Mouse (Mus musculus) adrenal gland, adult 8-10 months (tissue): ENCODE data around the gene Kifc5b. TPM values are rescaled to one million over a fixed set of nuclear protein-coding genes. Genes with fewer than 3 reads are reported as not detected.
"Not testable (repeated sequence)": the region's sequence is repeated elsewhere in the genome, so short reads cannot be mapped to it uniquely, and the experiment has no call there.

Experiments used
- DNase-seq: peaks from one replicate; pipeline ENCODE4 v3.0.0; 2022
- total RNA-seq, 4 experiments: library from RNA; stranded (reverse); gene quantifications; 2 replicates each; pipeline ENCODE4 v1.2.4; 2022

Gene Kifc5b
- total RNA-seq = 1 to 10 TPM; 1.0 to 3.2 (median 1.6) TPM

- DNase-seq = peak; percentile 99
These were observed at the start of gene Kifc5b for GRCm38 (mm10) chr17:26916711-26917482. Kifc5b (plus strand) TSS chr17:26917091.

GRCm38 (mm10) chr17:26868756-26869155 lies 48.1 kb upstream of the Kifc5b start:
- DNase-seq = no peak

DNA sequence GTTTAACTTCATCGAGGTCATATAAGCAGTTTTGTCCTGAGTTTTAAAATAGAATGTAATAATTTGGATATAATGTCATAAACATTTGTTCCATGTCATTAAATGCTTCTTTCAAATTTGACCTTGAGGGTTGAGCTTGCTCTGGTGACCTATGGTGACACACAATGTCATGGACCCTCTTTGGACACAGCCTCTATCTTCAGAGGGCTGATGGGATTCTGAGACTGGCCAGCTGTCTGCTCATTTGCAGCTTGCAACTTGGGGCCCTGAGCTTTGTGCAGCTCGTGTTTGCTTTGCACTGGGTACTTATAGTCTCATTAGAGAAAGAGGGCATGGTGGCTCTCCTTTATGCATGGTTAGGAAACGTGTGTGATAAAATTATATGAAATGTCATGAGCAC lies 44.0 kb upstream of the Kifc5b start:
- no peak for DNase-seq

- no peak for DNase-seq
These were observed 43.4 kb upstream of the Kifc5b start for GRCm38 (mm10) chr17:26873502-26873901.

GRCm38 (mm10) chr17:26874542-26874941 lies 42.3 kb upstream of the Kifc5b start:
- DNase-seq = no peak

GRCm38 (mm10) chr17:26877927-26878326 lies 39.0 kb upstream of the Kifc5b start:
- DNase-seq = no peak

GRCm38 (mm10) chr17:26879235-26879634 lies 37.7 kb upstream of the Kifc5b start:
- DNase-seq = no peak

DNA sequence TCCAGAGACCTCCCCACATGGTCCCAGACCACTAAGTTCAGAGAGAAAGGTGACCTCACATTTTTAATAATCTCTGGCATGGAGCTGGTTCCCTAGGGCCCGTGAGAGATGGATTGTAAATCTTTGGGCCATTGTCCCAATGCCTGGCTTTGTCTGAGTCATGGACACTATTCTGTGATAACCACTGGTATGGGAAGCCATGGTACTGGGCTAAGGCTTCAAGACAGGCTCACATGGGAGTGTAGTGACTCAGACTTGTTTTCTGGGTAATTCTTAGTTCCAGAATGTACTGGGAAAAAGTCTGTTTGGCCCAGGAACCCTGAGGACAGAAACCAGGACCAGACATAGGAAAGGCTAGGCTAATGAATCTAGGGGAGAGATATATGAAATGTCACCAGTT lies 34.2 kb upstream of the Kifc5b start:
- no peak for DNase-seq

GRCm38 (mm10) chr17:26883585-26883984 lies 33.3 kb upstream of the Kifc5b start:
- DNase-seq = no peak

DNA sequence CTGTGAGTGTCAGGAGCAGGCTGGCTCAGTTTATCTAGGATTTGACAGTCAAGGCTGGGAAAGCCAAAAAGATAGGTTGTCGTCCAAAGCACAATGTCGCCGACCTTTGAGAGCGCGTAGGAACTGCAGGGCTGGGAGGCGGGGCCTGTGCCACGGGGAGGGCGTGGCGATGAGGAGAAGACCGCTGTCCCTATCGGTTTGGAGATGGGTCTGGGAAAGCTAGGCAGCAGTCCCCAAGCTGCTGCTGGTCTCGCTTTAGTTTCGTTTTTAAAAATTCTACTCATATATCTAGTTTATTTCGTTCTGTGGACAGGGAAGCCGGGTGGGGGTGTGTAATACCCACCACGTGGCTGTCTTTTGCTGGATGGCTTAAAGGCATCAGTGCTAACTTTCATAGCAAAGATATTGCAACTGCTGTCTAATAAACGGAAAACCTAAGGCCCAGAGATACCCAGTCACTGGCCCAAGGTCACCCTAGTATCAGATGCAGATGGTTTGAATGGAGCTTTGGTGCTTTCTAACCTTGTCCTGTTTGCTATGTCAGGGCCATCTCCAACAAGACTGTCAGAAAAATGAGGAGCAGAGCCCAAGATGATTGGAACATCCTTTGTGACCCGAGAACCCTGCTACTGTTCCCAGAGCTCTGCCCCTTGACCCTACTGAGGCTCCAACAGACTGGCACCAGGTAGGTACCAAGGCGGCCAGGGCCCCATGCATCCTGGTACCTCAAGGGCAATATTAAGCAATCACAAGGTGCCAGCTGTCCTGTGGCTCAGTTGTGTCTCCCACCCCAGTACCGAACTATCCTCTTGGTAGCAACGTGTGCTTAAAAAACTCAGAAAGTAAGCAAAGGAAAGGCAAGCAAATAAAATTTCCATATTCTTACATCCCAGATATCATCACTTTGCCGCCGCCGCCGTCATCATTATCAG lies 31.6 kb upstream of the Kifc5b start:
- peak; percentile 79 for DNase-seq

DNA sequence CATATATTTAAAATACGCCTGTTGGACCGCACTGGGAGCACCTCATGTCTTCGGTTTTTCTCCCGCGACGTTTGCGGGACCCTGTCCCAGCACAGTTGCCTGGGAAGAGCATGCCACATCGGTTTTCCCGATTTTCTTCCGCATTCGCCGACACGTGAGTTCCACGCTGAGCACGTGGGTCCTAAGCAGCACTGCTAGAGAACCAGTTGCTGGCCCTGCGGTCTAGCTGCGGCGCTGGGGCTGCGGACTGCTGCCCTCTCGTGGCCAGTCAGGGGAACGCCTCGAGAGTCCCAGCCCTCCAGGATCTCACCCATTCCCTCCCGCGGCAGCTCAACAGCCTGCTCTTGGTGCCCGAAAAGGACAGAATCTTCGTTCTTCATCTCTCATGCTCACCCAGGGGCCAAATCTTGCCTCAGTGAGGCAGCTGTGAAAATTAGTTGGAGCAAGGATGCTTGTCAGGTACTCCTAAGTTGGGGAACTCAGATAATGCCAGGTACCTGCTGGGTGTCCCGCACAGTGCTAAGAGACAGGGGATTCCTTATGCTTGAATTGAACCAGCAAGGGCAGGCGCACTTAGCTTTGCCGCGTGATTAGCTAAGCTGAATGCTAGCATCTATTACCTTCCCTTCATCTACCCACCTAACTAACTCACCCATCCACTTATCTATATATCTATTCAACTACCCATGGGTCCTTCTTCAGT lies 30.7 kb upstream of the Kifc5b start:
- DNase-seq = peak; percentile 77

- DNase-seq = no peak
These were observed 29.0 kb upstream of the Kifc5b start for GRCm38 (mm10) chr17:26887926-26888325.

- DNase-seq = no peak
These were observed 24.1 kb upstream of the Kifc5b start for GRCm38 (mm10) chr17:26892635-26893375.

DNA sequence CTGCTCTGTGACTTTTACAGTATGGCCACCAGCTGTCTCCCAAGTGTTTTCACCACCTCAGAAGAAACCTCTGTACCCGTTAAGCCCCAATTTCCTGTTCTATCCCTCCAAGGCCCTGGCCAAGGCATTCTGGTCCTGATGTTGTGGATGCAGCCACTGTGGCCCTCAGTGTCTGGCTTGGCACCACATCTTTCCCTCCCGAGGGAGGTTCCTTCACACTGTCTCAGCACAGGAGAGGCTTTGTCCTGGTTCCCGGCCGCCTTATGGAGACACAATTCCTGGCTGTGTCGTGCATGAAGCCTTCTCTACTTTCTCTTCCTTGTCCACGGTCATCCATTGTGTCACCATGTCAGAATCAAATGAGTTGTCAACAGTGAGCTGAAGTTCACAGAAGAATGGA lies 23.4 kb upstream of the Kifc5b start:
- no peak for DNase-seq

GRCm38 (mm10) chr17:26894342-26894741 lies 22.5 kb upstream of the Kifc5b start:
- no peak for DNase-seq

GRCm38 (mm10) chr17:26895578-26895977 lies 21.3 kb upstream of the Kifc5b start:
- DNase-seq = peak; percentile 50

GRCm38 (mm10) chr17:26900916-26901315 lies 16.0 kb upstream of the Kifc5b start:
- DNase-seq = no peak

DNA sequence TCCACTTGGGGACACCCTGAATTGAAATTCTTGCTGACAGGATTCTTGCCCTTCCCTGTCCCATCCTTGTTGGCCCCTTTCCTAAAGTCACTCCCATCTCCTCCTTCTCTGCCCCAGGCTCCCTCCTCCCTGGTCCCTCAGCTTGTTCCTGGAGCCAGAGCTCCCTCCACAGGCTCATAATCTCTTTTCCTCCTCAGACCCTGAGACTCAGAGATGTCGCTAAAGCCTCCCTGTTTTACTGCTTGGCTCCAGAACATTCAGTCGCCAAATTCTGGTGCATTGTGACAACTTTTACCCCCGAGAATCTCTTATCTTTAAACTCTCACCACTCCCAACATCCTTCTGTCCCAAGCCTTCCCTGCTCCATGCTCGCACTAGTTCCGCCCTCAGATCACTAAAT lies 12.6 kb upstream of the Kifc5b start:
- no peak for DNase-seq

DNA sequence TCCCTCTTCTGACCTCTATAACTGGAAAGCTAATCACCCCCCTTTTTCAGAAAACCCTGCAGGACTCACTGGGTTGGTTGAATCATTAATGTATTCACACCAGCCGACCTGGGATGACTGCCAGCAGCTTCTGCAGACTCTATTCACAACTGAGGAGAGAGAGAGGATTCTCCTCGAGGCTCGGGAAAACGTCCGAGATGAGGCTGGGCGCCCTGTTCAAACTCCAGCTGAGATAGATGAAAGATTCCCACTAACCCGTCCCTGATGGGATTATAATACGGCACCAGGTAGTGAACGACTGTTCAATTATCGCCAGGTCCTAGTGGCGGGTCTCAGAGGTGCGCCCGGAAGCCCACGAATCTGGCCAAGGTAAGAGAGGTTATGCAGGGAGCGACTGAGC lies 9.4 kb upstream of the Kifc5b start:
- not testable (repeated sequence) for DNase-seq

DNA sequence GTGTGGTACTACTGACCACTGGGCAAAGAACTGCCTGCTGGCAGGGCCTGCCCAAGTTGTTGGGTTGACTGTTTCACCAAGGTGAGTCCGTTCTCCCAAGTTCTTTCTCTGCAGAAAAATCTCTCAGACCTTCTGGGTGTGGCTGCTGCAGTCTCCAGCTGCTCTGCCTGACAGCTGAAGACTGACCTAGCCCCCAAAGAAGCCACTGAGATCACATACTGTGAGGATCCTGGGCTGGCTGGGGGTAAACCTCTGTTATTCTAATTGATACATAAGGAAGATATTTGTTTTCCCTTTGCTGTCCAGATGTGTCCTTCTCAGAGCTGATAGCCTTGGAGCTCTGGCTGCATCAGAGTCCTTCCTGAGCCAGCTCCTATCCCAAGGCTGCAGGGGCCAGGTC lies 1.6 kb upstream of the Kifc5b start:
- no peak for DNase-seq

GRCm38 (mm10) chr17:26917560-26917959 lies 669 bp downstream of the Kifc5b start:
- not testable (repeated sequence) for DNase-seq

DNA sequence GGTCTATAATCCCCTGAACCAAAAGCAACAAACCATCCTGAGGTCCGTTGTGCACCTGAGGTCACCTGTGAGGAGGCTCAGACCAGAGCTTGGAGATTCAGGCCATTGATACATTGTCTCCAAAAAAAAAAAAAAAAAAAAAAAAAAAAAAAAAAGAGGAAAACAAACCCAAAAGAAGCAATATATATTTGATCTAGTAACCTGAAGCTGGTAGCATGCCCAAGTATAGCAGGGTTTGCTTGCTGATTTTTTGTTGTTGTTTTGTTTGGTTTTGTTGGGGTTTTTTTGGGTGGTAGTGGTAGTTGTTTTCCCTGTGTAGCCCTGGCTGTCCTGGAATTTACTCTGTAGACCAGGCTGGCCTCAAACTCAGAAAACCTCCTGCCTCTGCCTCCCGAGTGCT lies 1.5 kb downstream of the Kifc5b start:
- no peak for DNase-seq
